Mouse (Mus musculus): ENCODE measurements around the gene Arhgef10l.

DNA sequence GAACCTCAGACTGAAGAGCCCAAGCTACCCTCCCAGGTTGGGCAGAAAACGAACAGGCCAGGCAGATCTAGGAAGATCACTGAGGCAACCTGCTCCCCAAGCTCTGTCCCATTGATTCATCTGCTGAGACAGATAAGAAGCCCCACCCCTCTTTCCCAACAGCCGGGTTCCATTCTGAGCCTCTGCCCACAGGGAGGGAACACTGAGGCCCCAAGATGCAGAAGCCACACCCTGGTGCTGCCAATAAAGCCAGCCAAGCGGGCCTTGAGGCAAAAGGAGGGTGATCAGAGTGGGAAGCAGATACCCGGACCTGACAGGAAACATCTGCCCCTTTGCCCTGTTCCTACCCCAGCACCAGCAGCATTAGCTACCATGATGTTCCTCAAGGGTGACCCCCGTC is 81.6 kb downstream of the Arhgef10l start:
- TF ChIP-seq MAX (IDR thresholded peaks at IDR 0.05; ENCODE audit: low read depth), result no peak
- no peak for TF ChIP-seq POLR2A (IDR thresholded peaks at IDR 0.05; ENCODE audit: insufficient read length, low read depth)
- no peak for TF ChIP-seq MYOD1 (IDR thresholded peaks at IDR 0.05; ENCODE audit: control insufficient read depth in 1 of 3, insufficient read length in 2 of 3, low read depth in 2 of 3)
- TF ChIP-seq USF1 (IDR thresholded peaks at IDR 0.05; ENCODE audit: low read depth), result no peak
- TF ChIP-seq POLR2AphosphoS2 (IDR thresholded peaks at IDR 0.05; ENCODE audit: insufficient read length, low read depth), result no peak
- TF ChIP-seq TCF12 (IDR thresholded peaks at IDR 0.05; ENCODE audit: insufficient read depth, poor library complexity, severe bottlenecking), result no peak
- TF ChIP-seq SRF (IDR thresholded peaks at IDR 0.05; ENCODE audit: control insufficient read depth, insufficient read length, low read depth), result no peak
- TF ChIP-seq MYOG (IDR thresholded peaks at IDR 0.05; ENCODE audit: control insufficient read depth in 1 of 3, insufficient read depth in 1 of 3, insufficient read length in 2 of 3, low read depth in 2 of 3), result no peak
- TF ChIP-seq TCF3 (IDR thresholded peaks at IDR 0.05; ENCODE audit: insufficient read length, low read depth), result no peak
